Mouse (Mus musculus) MEL (cell line): ENCODE measurements around the gene Cacfd1. TPM values are rescaled to one million over a fixed set of nuclear protein-coding genes. Genes with fewer than 3 reads are reported as not detected.
A peak's percentile ranks its signal among the peaks of the same experiment; 100 is the strongest.

Experiments
- DNase-seq: peaks from one replicate; pipeline ENCODE4 v3.0.0; 2011; ENCODE audit warnings: low read depth, low spot score
- H3K27ac ChIP-seq: 2 replicates; pipeline ENCODE4 v1.5.1; 2012; ENCODE audit warnings: low read depth, mild to moderate bottlenecking, control low read depth, low read length, moderate library complexity; ENCODE audit not compliant: control insufficient read depth
- H3K27me3 ChIP-seq, 2 experiments: fragments of 150-350 bp in 1 of 2; sonication (generic) in 1 of 2; 2 replicates each; pipeline ENCODE4 v1.6.1; 2012; ENCODE audit warnings: low read length in 2 of 2, mild to moderate bottlenecking in 2 of 2, improper control_type of control experiment in 1 of 2, moderate library complexity in 1 of 2; ENCODE audit not compliant: insufficient read depth in 2 of 2, control insufficient read depth in 1 of 2
- H3K36me3 ChIP-seq, 2 experiments: 2 replicates each; pipeline ENCODE4 v1.6.1; 2012 to 2014; ENCODE audit warnings: low read length in 2 of 2, improper control_type of control experiment in 1 of 2, inconsistent platforms in 1 of 2, mild to moderate bottlenecking in 1 of 2; ENCODE audit not compliant: insufficient read depth in 2 of 2, control insufficient read depth in 1 of 2
- H3K4me1 ChIP-seq, 2 experiments: fragments of 150-350 bp in 1 of 2; sonication (generic) in 1 of 2; 2 replicates each; pipeline ENCODE4 v1.6.1; 2012; ENCODE audit warnings: low read length in 2 of 2, improper control_type of control experiment in 1 of 2, mild to moderate bottlenecking in 1 of 2; ENCODE audit not compliant: insufficient read depth in 2 of 2, control insufficient read depth in 1 of 2
- H3K4me3 ChIP-seq, 2 experiments: fragments of 150-350 bp in 1 of 2; sonication (generic) in 1 of 2; 2 replicates each; pipeline ENCODE4 v1.5.1; 2012; ENCODE audit warnings: low read depth in 2 of 2, low read length in 2 of 2, mild to moderate bottlenecking in 2 of 2, moderate library complexity in 2 of 2, control low read depth in 1 of 2, improper control_type of control experiment in 1 of 2; ENCODE audit not compliant: control insufficient read depth in 1 of 2, insufficient read depth in 1 of 2
- H3K79me2 ChIP-seq: 2 replicates; pipeline ENCODE4 v1.6.1; 2012; ENCODE audit warnings: mild to moderate bottlenecking, low read length, moderate library complexity; ENCODE audit not compliant: control insufficient read depth, poor library complexity, insufficient read depth
- H3K9ac ChIP-seq: 2 replicates; pipeline ENCODE4 v1.6.1; 2012; ENCODE audit warnings: low read depth, mild to moderate bottlenecking, control low read depth, low read length, moderate library complexity; ENCODE audit not compliant: control insufficient read depth, poor library complexity, severe bottlenecking
- H3K9me3 ChIP-seq: fragments of 150-350 bp; sonication (generic); replicated peaks from 2 replicates; pipeline ENCODE4 v1.6.1; 2012; ENCODE audit warnings: mild to moderate bottlenecking, low read length, improper control_type of control experiment, moderate library complexity; ENCODE audit not compliant: insufficient read depth
- E2F4 ChIP-seq: IDR thresholded peaks from 2 replicates; pipeline ENCODE4 v1.6.1; 2011; ENCODE audit warnings: low read depth, low read length, improper control_type of control experiment, borderline replicate concordance
- EP300 ChIP-seq, 2 experiments: IDR thresholded peaks; 2 replicates each; pipeline ENCODE4 v1.6.1; 2011; ENCODE audit warnings: improper control_type of control experiment in 2 of 2, low read length in 2 of 2, low read depth in 1 of 2, mild to moderate bottlenecking in 1 of 2
- ETS1 ChIP-seq: IDR thresholded peaks from 2 replicates; pipeline ENCODE4 v1.6.1; 2012; ENCODE audit warnings: low read depth, mild to moderate bottlenecking, inconsistent platforms, low read length, improper control_type of control experiment, moderate library complexity
- GATA1 ChIP-seq: IDR thresholded peaks from 2 replicates; pipeline ENCODE4 v1.6.1; 2011; ENCODE audit warnings: low read depth, low read length, improper control_type of control experiment
- HCFC1 ChIP-seq: IDR thresholded peaks from 2 replicates; pipeline ENCODE4 v1.6.1; 2012; ENCODE audit warnings: low read depth, mild to moderate bottlenecking, inconsistent platforms, low read length, improper control_type of control experiment, moderate library complexity
- JUND ChIP-seq: IDR thresholded peaks from 2 replicates; pipeline ENCODE4 v1.6.1; 2011; ENCODE audit warnings: low read depth, mild to moderate bottlenecking, improper control_type of control experiment, low read length
- MEF2A ChIP-seq: IDR thresholded peaks from 2 replicates; pipeline ENCODE4 v1.6.1; 2014; ENCODE audit warnings: low read depth, mild to moderate bottlenecking, inconsistent platforms, low read length, improper control_type of control experiment; ENCODE audit not compliant: poor library complexity, insufficient replicate concordance, severe bottlenecking; ENCODE audit errors: extremely low read depth
- MXI1 ChIP-seq: IDR thresholded peaks from 2 replicates; pipeline ENCODE4 v1.6.1; 2011; ENCODE audit warnings: mild to moderate bottlenecking, low read depth, low read length, improper control_type of control experiment
- MYB ChIP-seq: IDR thresholded peaks from 2 replicates; pipeline ENCODE4 v1.6.1; 2011; ENCODE audit warnings: mild to moderate bottlenecking, low read depth, low read length, improper control_type of control experiment
- MYC ChIP-seq: IDR thresholded peaks from 2 replicates; pipeline ENCODE4 v1.6.1; 2011; ENCODE audit warnings: low read depth, mild to moderate bottlenecking, low read length, improper control_type of control experiment, moderate library complexity
- NRF1 ChIP-seq: IDR thresholded peaks from 2 replicates; pipeline ENCODE4 v1.6.1; 2014; ENCODE audit warnings: low read depth, mild to moderate bottlenecking, inconsistent platforms, low read length, improper control_type of control experiment, moderate library complexity; ENCODE audit not compliant: poor library complexity, insufficient read depth, severe bottlenecking
- POLR2AphosphoS5 ChIP-seq: IDR thresholded peaks from 2 replicates; pipeline ENCODE4 v1.6.1; 2012; ENCODE audit warnings: low read depth, borderline replicate concordance, mild to moderate bottlenecking, inconsistent platforms, low read length, moderate library complexity, mixed read lengths
- SMC3 ChIP-seq: IDR thresholded peaks from 2 replicates; pipeline ENCODE4 v1.6.1; 2011; ENCODE audit warnings: low read depth, low read length, improper control_type of control experiment
- TBP ChIP-seq: IDR thresholded peaks from 2 replicates; pipeline ENCODE4 v1.8.0; 2011; ENCODE audit warnings: low read depth, low read length, improper control_type of control experiment
- USF2 ChIP-seq, 2 experiments: IDR thresholded peaks; 2 replicates each; pipeline ENCODE4 v1.6.1; 2011 to 2012; ENCODE audit warnings: improper control_type of control experiment in 2 of 2, low read length in 2 of 2, borderline replicate concordance in 1 of 2, inconsistent platforms in 1 of 2, low read depth in 1 of 2, mild to moderate bottlenecking in 1 of 2; ENCODE audit not compliant: insufficient read depth in 1 of 2
- ZMIZ1 ChIP-seq: IDR thresholded peaks from 2 replicates; pipeline ENCODE4 v1.6.1; 2012; ENCODE audit warnings: low read depth, mild to moderate bottlenecking, inconsistent platforms, low read length, improper control_type of control experiment, moderate library complexity
- ZNF384 ChIP-seq: IDR thresholded peaks from 2 replicates; pipeline ENCODE4 v1.6.1; 2012; ENCODE audit warnings: low read depth, mild to moderate bottlenecking, inconsistent platforms, low read length, improper control_type of control experiment
- polyA plus RNA-seq, 2 experiments: library from polyadenylated mRNA; stranded (reverse) in 1 of 2; unstranded in 1 of 2; fragments of >175 nt in 1 of 2; fragments of >200 nt in 1 of 2; gene quantifications; 2 replicates each; pipeline versions ENCODE4 v1.2.1 to v1.2.4; 2012; ENCODE audit warnings: low replicate concordance in 2 of 2, low read depth in 1 of 2; ENCODE audit not compliant: insufficient read length in 2 of 2, insufficient read depth in 1 of 2, missing spikeins in 1 of 2
- total RNA-seq: library from RNA; depleted of rRNA; stranded (reverse); fragments of 300-350 nt; gene quantifications from 2 replicates; pipeline ENCODE4 v1.2.3, GENCODE M21; 2012

Gene Cacfd1
- total and polyA plus RNA-seq, 3 experiments = 19.1 to 60.7 TPM; not detected in 1

DNA sequence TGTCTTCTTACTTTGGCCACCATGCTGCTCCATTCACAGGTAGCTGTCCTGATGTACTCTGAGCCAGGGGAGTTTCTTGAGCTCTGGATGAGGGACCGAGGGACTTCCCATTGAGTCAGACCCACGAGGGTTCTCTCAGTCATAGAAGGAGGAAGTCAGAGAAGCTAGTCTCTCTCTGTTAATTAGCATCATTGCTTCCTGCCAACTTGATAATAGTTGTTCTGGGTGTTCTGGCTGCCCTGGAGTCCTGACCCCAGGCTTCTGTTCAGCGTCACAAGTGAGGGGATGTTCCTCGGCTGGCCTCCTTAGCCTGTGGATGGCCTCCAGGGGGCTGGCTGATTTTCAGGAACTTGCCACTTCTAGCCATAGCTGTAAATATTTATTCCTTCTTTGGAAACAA lies 35.8 kb upstream of the Cacfd1 start:
- Histone ChIP-seq H3K79me2 (no peaks in the 10 kb centered on the region), H3K9ac (no peak overlapping the region), H3K9me3 (no peaks in the 10 kb centered on the region), H3K36me3 (peaks cover 0 to 2% of the 10 kb centered on the region in 2 experiments; a peak in 1 of 4 replicates)
- peak; percentile 66 for DNase-seq
- 0 out of 4 replicates have a peak, but pooled peaks of 1 of the 2 experiments have one; percentile 7 for TF ChIP-seq EP300 (IDR thresholded peaks at IDR 0.05; ENCODE audit: low read depth in 1 of 2, low read length in 2 of 2)
- no peak for TF ChIP-seq MXI1
- TF ChIP-seq MYC = 0 out of 2 replicates have a peak, but pooled peaks have one; percentile 25
- TF ChIP-seq, all 39 proteins: peak for 2
- Histone ChIP-seq H3K27me3 (no peaks in the 10 kb centered on the region), H3K4me1 (peaks cover 0 to 14% of the 10 kb centered on the region in 2 experiments; a peak in 2 of 4 replicates), H3K27ac (no peak overlapping the region), H3K4me3 (no peak overlapping the region)

DNA sequence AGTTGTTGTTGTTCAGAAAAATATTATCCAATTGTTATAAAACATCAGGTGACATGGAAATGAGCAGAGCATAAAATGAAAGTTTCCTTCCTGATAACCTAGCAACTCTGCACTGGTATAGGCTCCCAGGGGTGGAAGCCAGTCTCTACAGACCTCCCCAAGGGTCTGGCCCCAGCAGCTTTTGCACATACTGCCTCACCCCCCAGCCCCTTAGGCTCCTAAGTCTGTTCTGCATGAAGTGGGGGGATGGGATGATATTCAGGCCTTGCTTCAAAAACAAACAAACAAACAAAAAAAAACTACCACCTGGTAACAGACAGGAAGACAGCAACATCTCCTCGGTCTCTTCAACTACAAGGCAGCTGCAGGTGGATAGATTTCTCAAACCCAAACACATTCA lies 29.4 kb upstream of the Cacfd1 start:
- no peak for DNase-seq
- Histone ChIP-seq H3K9ac (no peak overlapping the region), H3K9me3 (no peaks in the 10 kb centered on the region), H3K27ac (no peak overlapping the region), H3K4me3 (no peak overlapping the region), H3K4me1 (no peaks in the 10 kb centered on the region), H3K36me3 (no peaks in the 10 kb centered on the region), H3K79me2 (no peaks in the 10 kb centered on the region), H3K27me3 (no peaks in the 10 kb centered on the region; a peak in 1 of 4 replicates)
- no peak for TF ChIP-seq POLR2AphosphoS5
- no peak for TF ChIP-seq MEF2A
- no peak for TF ChIP-seq MYB
- no peak for TF ChIP-seq E2F4
- TF ChIP-seq ETS1 = no peak
- TF ChIP-seq ZMIZ1 = no peak
- no peak for TF ChIP-seq HCFC1
- no peak for TF ChIP-seq TBP
- TF ChIP-seq JUND = no peak
- TF ChIP-seq GATA1 = no peak

- DNase-seq = no peak
- TF ChIP-seq SMC3 (no peak), POLR2AphosphoS5 (no peak), NRF1 (no peak), ZNF384 (no peak), USF2 (IDR thresholded peaks at IDR 0.05; ENCODE audit: borderline replicate concordance in 1 of 2, insufficient read depth in 1 of 2, low read depth in 1 of 2, low read length in 2 of 2) (no peak)
- no peaks in the 10 kb centered on the region for H3K79me2 ChIP-seq
These were observed 25.5 kb upstream of the Cacfd1 start for GRCm38 (mm10) chr2:26984179-26984578.

More at GRCm38 (mm10) chr2:26984179-26984578, 25.5 kb upstream of the Cacfd1 start:
- H3K4me3 ChIP-seq = no peak overlapping the region
- peaks cover 0 to 3% of the 10 kb centered on the region in 2 experiments; a peak in 1 of 4 replicates for H3K4me1 ChIP-seq
- H3K27me3 ChIP-seq = no peaks in the 10 kb centered on the region; a peak in 1 of 4 replicates
- no peak overlapping the region for H3K27ac ChIP-seq
- H3K9ac ChIP-seq = no peak overlapping the region
- no peaks in the 10 kb centered on the region for H3K9me3 ChIP-seq
- no peaks in the 10 kb centered on the region for H3K36me3 ChIP-seq
